Comparison of ENCODE assay signal across 8 mouse cellular contexts in the genomic region with DNA sequence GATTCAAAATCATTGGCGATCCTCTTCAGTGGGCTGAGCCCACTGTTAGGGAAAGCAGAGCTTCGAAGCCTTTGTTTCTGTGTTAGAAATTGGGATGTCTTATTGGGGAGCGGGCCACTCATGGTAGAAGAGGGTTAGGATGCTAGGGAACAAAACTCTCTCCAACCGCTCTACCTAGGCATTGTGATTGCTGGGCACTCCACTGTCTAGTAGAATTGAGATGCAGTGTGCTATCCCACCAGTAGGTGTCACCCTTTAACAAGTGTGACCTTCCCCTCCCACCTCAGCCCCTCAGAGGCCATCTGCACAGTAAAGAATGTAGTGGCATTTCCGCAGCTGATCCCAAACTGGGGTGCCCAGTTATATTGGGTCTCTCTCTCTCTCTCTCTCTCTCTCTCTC. TPM values are rescaled to one million over a fixed set of nuclear protein-coding genes. Genes with fewer than 3 reads are reported as not detected.
DNase-seq lines count a peak whose midpoint lies in the region; ATAC-seq lines count a peak whose summit lies in the region.

No protein-coding gene starts in this region.

- no peak overlapping the region for H3K27ac ChIP-seq in hindbrain, embryonic 15.5 days (replicated peaks)

- DNase-seq in NIH3T3 (ENCODE audit: low read depth) = peak; percentile 93
- peak; percentile 94 to 96 for DNase-seq in cerebellum, postnatal 10 days
- peak; percentile 55 to 73 for DNase-seq in frontal cortex, postnatal 25 days (ENCODE audit: low spot score in 2 of 2)
- DNase-seq in layer of hippocampus, postnatal 36 days = peak; percentile 49 to 73
- DNase-seq in lung, postnatal 36 days = peak; percentile 94
- peak; percentile 77 for DNase-seq in retina, postnatal 7 days (ENCODE audit: low read depth, low spot score)
- DNase-seq in urinary bladder, adult 18-20 months (ENCODE audit: low spot score in 2 of 2) = peak; percentile 65 to 68

- H3K9me3 ChIP-seq in hindbrain, embryonic 15.5 days = no peaks in the 10 kb centered on the region

- WGBS in hindbrain, embryonic 15.5 days = 10% methylated on average over 5 of the region's 5 CpGs

- H3K4me3 ChIP-seq in hindbrain, embryonic 15.5 days = no peak overlapping the region

- ATAC-seq in hindbrain, embryonic 15.5 days (ENCODE audit: low FRiP score, low read depth) = peak; percentile 86

- H3K4me1 ChIP-seq in hindbrain, embryonic 15.5 days (replicated peaks) = no peaks in the 10 kb centered on the region

- H3K36me3 ChIP-seq in hindbrain, embryonic 15.5 days = no peaks in the 10 kb centered on the region

- no peaks in the 10 kb centered on the region for H3K27me3 ChIP-seq in hindbrain, embryonic 15.5 days

- no peak overlapping the region; the same call in 1 of the 2 replicates for H3K9ac ChIP-seq in hindbrain, embryonic 15.5 days

- peak overlapping the region; percentile 30 for H3K4me2 ChIP-seq in hindbrain, embryonic 15.5 days

RNA-seq across cellular contexts. Expression of a gene that starts 52.2 kb away (rescaled TPM):
- polyA plus RNA-seq in hindbrain, embryonic 15.5 days (2015; fragmentation: Nextera tagmentation; extraction: Ambion mirVana) = 0.26 and 2.2 TPM in 2 replicates
- total RNA-seq in layer of hippocampus, postnatal 36 days (2021) = 1 to 10 TPM; 4.9 to 5.3 TPM
